In genomic region chr7:6777107-6777506, GRCm38 (mm10) we compare ENCODE assay signal across 8 mouse cellular contexts. TPM values are rescaled to one million over a fixed set of nuclear protein-coding genes. Genes with fewer than 3 reads are reported as not detected.
DNase-seq lines count a peak whose midpoint lies in the region; ATAC-seq lines count a peak whose summit lies in the region.

No protein-coding gene starts in this region.

- peak overlapping the region; percentile 16; the same call in 1 of the 2 replicates for H3K9ac ChIP-seq in heart, embryonic 16.5 days (ENCODE audit: low read length)
- H3K9ac ChIP-seq in embryonic facial prominence, embryonic 14.5 days (ENCODE audit: low read depth, low read length), result no peak overlapping the region
- H3K9ac ChIP-seq in midbrain, embryonic 13.5 days (replicated peaks), result no peak overlapping the region
- H3K9ac ChIP-seq in forebrain, embryonic 14.5 days (ENCODE audit: low read length), result no peak overlapping the region

- H3K4me2 ChIP-seq in heart, embryonic 16.5 days (ENCODE audit: low read depth, low read length), result peak overlapping the region; percentile 38
- H3K4me2 ChIP-seq in embryonic facial prominence, embryonic 14.5 days (ENCODE audit: low read depth, low read length), result no peak overlapping the region
- no peak overlapping the region for H3K4me2 ChIP-seq in midbrain, embryonic 13.5 days (replicated peaks)
- H3K4me2 ChIP-seq in forebrain, embryonic 14.5 days (ENCODE audit: low read length), result no peak overlapping the region

- no peaks in the 10 kb centered on the region for H3K27me3 ChIP-seq in heart, embryonic 16.5 days (ENCODE audit: control insufficient read depth, insufficient read depth, low read length)
- H3K27me3 ChIP-seq in embryonic facial prominence, embryonic 14.5 days (replicated peaks; ENCODE audit: control insufficient read depth, insufficient read depth, low read length), result no peaks in the 10 kb centered on the region
- H3K27me3 ChIP-seq in midbrain, embryonic 13.5 days, result no peaks in the 10 kb centered on the region
- no peaks in the 10 kb centered on the region for H3K27me3 ChIP-seq in forebrain, embryonic 14.5 days (replicated peaks; ENCODE audit: control insufficient read depth, insufficient read depth, low read length)

- WGBS in heart, embryonic 16.5 days, result 17% methylated on average over 2 of the region's 2 CpGs
- 47% methylated on average over 2 of the region's 2 CpGs for WGBS in embryonic facial prominence, embryonic 14.5 days
- 68% methylated on average over 2 of the region's 2 CpGs for WGBS in midbrain, embryonic 13.5 days
- WGBS in forebrain, embryonic 14.5 days, result 59% methylated on average over 2 of the region's 2 CpGs

- H3K4me3 ChIP-seq in heart, embryonic 16.5 days (ENCODE audit: low read length), result no peak overlapping the region
- H3K4me3 ChIP-seq in embryonic facial prominence, embryonic 14.5 days (ENCODE audit: low read depth, low read length), result no peak overlapping the region
- H3K4me3 ChIP-seq in midbrain, embryonic 13.5 days (replicated peaks), result no peak overlapping the region
- H3K4me3 ChIP-seq in forebrain, embryonic 14.5 days (ENCODE audit: low read depth, low read length), result no peak overlapping the region

- H3K4me1 ChIP-seq in heart, embryonic 16.5 days (ENCODE audit: control insufficient read depth, insufficient read depth, low read length), result peaks cover 30% of the 10 kb centered on the region
- peaks cover 40% of the 10 kb centered on the region for H3K4me1 ChIP-seq in embryonic facial prominence, embryonic 14.5 days (ENCODE audit: control insufficient read depth, insufficient read depth, low read length)
- peaks cover 18% of the 10 kb centered on the region for H3K4me1 ChIP-seq in midbrain, embryonic 13.5 days (replicated peaks)
- H3K4me1 ChIP-seq in forebrain, embryonic 14.5 days (ENCODE audit: control insufficient read depth, insufficient read depth, low read length), result peaks cover under 1% of the 10 kb centered on the region; the same call in 1 of the 2 replicates

- DNase-seq in heart, postnatal 36 days, result no peak
- peak; percentile 87 for DNase-seq in embryonic facial prominence, embryonic 14.5 days (ENCODE audit: low spot score)
- peak; percentile 48 for DNase-seq in kidney, postnatal 10 days
- no peak for DNase-seq in spleen, postnatal 36 days (ENCODE audit: low spot score in 2 of 2)
- DNase-seq in ovary, postnatal 10 days (ENCODE audit: low spot score), result no peak
- DNase-seq in forebrain, embryonic 14.5 days (ENCODE audit: low spot score), result no peak

- no peaks in the 10 kb centered on the region for H3K36me3 ChIP-seq in heart, embryonic 16.5 days (ENCODE audit: control insufficient read depth, insufficient read depth)
- no peaks in the 10 kb centered on the region for H3K36me3 ChIP-seq in embryonic facial prominence, embryonic 14.5 days (ENCODE audit: control insufficient read depth, insufficient read depth, low read length)
- H3K36me3 ChIP-seq in midbrain, embryonic 13.5 days, result no peaks in the 10 kb centered on the region
- no peaks in the 10 kb centered on the region for H3K36me3 ChIP-seq in forebrain, embryonic 14.5 days (ENCODE audit: control insufficient read depth, insufficient read depth, low read length)

- H3K9me3 ChIP-seq in heart, embryonic 16.5 days (replicated peaks; ENCODE audit: control insufficient read depth, low read length), result no peaks in the 10 kb centered on the region
- H3K9me3 ChIP-seq in embryonic facial prominence, embryonic 14.5 days (ENCODE audit: control insufficient read depth, low read length), result no peaks in the 10 kb centered on the region
- H3K9me3 ChIP-seq in midbrain, embryonic 13.5 days, result no peaks in the 10 kb centered on the region
- H3K9me3 ChIP-seq in forebrain, embryonic 14.5 days (replicated peaks; ENCODE audit: control insufficient read depth, low read length), result no peaks in the 10 kb centered on the region

- intact Hi-C loops in heart, postnatal 36 days (cut with DNase I), result no loop called here

- H3K27ac ChIP-seq in heart, embryonic 16.5 days (ENCODE audit: low read length), result peak overlapping the region; percentile 90
- H3K27ac ChIP-seq in embryonic facial prominence, embryonic 14.5 days (replicated peaks; ENCODE audit: low read depth, low read length), result peak overlapping the region; percentile 78
- H3K27ac ChIP-seq in midbrain, embryonic 13.5 days, result 0 out of 2 replicates have a peak overlapping the region, but pooled peaks have one; percentile 47
- no peak overlapping the region for H3K27ac ChIP-seq in forebrain, embryonic 14.5 days (ENCODE audit: low read depth, low read length)

- ATAC-seq in heart, embryonic 16.5 days (replicated peaks; ENCODE audit: extremely low read depth, insufficient read depth, low FRiP score), result peak; percentile 83
- ATAC-seq in embryonic facial prominence, embryonic 14.5 days (ENCODE audit: low read depth), result peak; percentile 70
- ATAC-seq in midbrain, embryonic 13.5 days, result no peak
- ATAC-seq in forebrain, embryonic 14.5 days, result no peak

RNA-seq across cellular contexts. Expression of gene Usp29, which starts 46.7 kb away (rescaled TPM):
- 5.9 and 6.1 TPM in 2 replicates for polyA plus RNA-seq in heart, embryonic 16.5 days (2015; fragmentation: Nextera tagmentation; extraction: Ambion mirVana)
- under 1 TPM; 0.08 to 0.17 TPM for total RNA-seq in heart, postnatal 36 days (2021)
- polyA plus RNA-seq in embryonic facial prominence, embryonic 14.5 days (2014; fragmentation: Nextera tagmentation; extraction: Ambion mirVana), result 12.2 and 12.7 TPM in 2 replicates
- polyA plus RNA-seq in midbrain, embryonic 13.5 days (2015; fragmentation: Nextera tagmentation; extraction: Ambion mirVana), result 31.1 and 35.2 TPM in 2 replicates
- polyA plus RNA-seq in forebrain, embryonic 14.5 days (2014; fragmentation: Nextera tagmentation; extraction: Ambion mirVana), result 15.5 and 21.9 TPM in 2 replicates

RNA-seq across cellular contexts. Expression of gene Peg3, which starts 46.9 kb away (rescaled TPM):
- polyA plus RNA-seq in heart, embryonic 16.5 days (2015; fragmentation: Nextera tagmentation; extraction: Ambion mirVana), result 86.6 and 88.1 TPM in 2 replicates
- 10 to 100 TPM in 1 of 2 experiments, 1 to 10 TPM in 1; 7.6 to 11.3 TPM for total RNA-seq in heart, postnatal 36 days (2021)
- 356 and 388 TPM in 2 replicates for polyA plus RNA-seq in embryonic facial prominence, embryonic 14.5 days (2014; fragmentation: Nextera tagmentation; extraction: Ambion mirVana)
- polyA plus RNA-seq in midbrain, embryonic 13.5 days (2015; fragmentation: Nextera tagmentation; extraction: Ambion mirVana), result 82.9 and 87.2 TPM in 2 replicates
- 51.1 and 72.9 TPM in 2 replicates for polyA plus RNA-seq in forebrain, embryonic 14.5 days (2014; fragmentation: Nextera tagmentation; extraction: Ambion mirVana)

Comparison
In these comparisons a context has a peak if more than half of its experiments do, and no peak if none do; other contexts are left out.
1. ATAC-seq: peak in heart, embryonic 16.5 days (single experiment) and embryonic facial prominence, embryonic 14.5 days (single experiment); none in midbrain, embryonic 13.5 days (single experiment) and forebrain, embryonic 14.5 days (single experiment).
2. DNase-seq: peak in embryonic facial prominence, embryonic 14.5 days (single experiment) and kidney, postnatal 10 days (single experiment); none in heart, postnatal 36 days (0 of 2), spleen, postnatal 36 days (0 of 2), ovary, postnatal 10 days (single experiment) and forebrain, embryonic 14.5 days (single experiment).